Mouse (Mus musculus) lung, postnatal 14 days (tissue): ENCODE results near the gene Sirt2.

Source experiments
- DNase-seq: peaks from one replicate; pipeline ENCODE4 v3.0.0; 2021

The Sirt2 gene

GRCm38 (mm10) chr7:28817957-28818356 lies 51.4 kb downstream of the Sirt2 start:
- no peak for DNase-seq

DNA sequence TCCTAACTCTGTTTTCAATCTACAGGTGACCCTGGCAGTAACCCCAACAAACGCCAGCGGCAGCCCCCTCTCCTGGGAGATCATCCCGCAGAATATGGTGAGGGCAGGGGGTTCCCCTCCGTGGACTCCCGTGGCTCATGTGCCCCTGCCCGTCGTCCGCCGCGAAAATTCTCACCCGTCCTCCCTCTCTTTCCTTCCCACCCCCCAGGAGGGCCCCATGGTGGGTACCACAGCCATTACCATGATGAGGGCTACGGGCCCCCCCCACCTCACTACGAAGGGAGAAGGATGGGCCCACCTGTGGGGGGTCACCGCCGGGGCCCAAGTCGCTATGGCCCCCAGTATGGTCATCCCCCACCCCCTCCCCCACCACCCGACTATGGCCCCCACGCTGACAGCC lies 51.9 kb downstream of the Sirt2 start:
- no peak for DNase-seq

DNA sequence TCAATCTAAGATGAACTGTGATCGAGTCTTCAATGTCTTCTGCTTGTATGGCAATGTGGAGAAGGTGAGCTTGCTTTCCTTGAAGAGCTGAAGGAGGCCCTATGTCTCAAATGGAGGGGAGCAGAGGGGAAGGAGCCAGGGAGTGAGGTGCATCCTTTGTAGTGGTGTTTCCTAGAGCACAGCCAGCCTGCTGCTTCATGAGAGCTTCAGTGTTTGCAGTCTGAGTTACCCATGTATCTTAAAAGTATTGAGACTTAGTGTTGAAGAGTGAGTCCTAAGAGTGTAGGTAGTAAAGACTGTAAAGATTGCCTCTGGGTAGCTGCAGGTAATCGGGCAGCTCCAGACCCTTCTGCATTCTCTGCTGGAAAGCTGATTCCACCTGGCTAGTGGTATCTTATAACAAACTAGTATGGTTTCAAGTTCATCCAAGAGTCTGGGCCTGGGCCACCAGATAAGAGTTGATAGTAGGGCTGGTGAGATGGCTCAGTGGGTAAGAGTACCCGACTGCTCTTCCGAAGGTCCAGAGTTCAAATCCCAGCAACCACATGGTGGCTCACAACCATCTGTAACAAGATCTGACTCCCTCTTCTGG lies 52.4 kb downstream of the Sirt2 start:
- DNase-seq = no peak

GRCm38 (mm10) chr7:28819571-28819970 lies 53.0 kb downstream of the Sirt2 start:
- DNase-seq = no peak

- peak; percentile 73 for DNase-seq
Measured at GRCm38 (mm10) chr7:28820358-28821260, 54.1 kb downstream of the Sirt2 start.

GRCm38 (mm10) chr7:28821261-28821831 lies 54.8 kb downstream of the Sirt2 start:
- DNase-seq = no peak

DNA sequence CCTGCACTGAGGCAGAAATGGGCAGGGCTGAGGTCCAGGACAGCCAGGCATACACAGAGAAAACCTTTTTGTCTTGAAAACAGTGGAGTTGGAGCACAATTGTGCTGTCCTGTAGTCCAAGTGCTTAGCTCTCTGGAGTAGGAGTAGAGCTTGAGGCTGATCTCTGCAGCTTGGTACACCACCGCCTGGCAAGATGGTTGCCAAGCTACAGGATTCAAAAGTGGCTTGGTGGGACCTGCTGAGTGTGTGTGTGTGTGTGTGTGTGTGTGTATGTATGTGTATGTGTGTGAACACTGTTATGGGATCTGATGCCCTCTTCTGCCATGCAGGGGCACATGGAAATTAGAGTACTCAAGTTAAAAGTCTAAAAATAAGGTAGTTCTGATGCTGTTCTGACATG lies 56.0 kb downstream of the Sirt2 start:
- no peak for DNase-seq

- no peak for DNase-seq
Measured at GRCm38 (mm10) chr7:28822993-28823903, 56.7 kb downstream of the Sirt2 start.

DNA sequence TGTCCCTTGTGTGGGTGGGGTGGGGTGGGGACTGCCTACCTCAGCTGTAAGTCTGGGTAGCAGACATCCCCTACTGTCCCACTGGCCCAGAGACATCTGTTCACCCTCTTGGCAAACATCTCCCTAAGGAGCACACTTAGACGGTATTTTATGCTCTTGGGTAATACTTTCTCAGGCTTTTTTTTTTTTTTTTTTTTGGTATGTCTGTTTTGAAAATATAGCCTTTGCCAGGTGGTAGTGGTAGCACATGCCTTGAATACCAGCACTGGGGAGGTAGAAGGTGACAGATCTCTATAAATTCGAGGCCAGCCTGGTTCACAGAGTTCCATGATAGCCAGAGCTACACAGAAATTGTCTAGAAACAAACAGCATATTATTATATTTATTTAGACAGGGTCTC lies 57.4 kb downstream of the Sirt2 start:
- no peak for DNase-seq

DNA sequence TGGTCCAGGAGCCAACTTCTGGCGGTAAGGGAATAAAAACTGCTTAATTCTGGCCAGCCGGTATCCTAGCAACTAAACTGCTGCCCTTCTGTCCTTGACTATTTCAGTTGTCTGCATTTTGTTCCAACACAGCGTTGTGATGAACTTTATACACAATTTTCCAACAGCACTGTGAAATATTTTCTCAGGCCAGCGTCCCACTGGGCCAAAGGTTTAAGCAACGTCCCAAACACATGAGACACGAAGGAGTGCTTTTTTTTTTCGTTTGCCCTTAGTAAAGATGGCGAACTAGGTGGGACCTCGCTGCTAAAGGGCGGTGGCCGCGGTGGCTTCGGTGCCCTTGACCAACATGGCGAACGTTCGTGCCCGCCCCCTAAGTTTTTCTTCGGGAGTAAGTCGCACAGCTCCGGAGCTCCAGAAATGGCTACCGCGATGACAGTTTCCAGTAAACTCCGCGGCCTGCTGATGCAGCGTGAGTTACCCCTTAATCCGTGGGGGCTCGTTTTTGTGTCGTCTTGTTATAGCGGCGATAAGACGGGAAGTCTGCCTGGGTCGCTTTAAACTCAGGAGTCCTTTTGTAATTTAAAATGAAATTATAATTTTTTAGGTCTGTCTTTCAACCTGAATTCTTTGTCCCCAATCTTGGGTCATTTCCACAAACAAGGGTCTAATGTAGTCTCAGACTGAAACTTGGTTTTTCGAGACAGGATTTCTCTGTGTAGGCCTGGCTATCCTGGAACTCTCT lies 58.6 kb downstream of the Sirt2 start, which contains the start of gene Ech1:
Ech1 (plus strand) TSS at position 277 of the 745 bp plus-strand sequence.
- DNase-seq = peak; percentile 94

DNA sequence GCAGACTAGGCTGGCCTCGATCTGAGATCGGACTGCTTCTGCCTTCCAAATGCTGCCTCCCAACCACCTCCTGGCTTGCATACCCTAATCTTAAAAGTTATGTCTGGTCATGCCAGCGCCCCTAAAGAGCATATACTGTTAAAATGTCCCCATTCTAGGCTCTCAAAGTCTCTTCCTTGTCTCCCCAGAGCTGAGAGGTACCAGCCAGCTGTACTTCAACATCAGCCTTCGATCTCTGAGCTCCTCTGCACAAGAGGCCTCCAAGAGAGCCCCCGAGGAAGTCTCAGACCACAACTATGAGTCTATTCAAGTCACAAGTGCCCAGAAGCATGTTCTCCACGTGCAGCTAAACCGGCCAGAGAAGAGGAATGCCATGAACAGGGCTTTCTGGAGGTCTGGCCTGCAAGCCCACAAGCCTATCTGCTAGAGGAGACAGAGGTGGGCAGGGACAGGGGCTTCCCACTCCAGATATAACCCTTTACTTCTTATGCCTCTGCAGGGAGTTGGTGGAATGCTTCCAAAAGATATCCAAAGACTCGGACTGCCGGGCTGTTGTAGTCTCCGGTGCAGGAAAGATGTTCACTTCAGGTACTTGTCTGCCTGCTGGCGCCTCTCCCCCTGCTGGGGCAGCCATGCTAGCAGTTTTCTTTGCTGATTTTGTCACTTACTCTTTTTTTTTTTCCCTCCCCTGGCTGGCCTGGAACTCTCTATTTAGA lies 59.3 kb downstream of the Sirt2 start:
- DNase-seq = peak; percentile 34

- DNase-seq = no peak
Measured at GRCm38 (mm10) chr7:28826402-28826772, 59.9 kb downstream of the Sirt2 start.

- peak; percentile 63 for DNase-seq
Measured at GRCm38 (mm10) chr7:28827338-28827737, 60.8 kb downstream of the Sirt2 start.

GRCm38 (mm10) chr7:28829821-28830220 lies 63.3 kb downstream of the Sirt2 start:
- no peak for DNase-seq

GRCm38 (mm10) chr7:28830981-28831380 lies 64.4 kb downstream of the Sirt2 start:
- no peak for DNase-seq

DNA sequence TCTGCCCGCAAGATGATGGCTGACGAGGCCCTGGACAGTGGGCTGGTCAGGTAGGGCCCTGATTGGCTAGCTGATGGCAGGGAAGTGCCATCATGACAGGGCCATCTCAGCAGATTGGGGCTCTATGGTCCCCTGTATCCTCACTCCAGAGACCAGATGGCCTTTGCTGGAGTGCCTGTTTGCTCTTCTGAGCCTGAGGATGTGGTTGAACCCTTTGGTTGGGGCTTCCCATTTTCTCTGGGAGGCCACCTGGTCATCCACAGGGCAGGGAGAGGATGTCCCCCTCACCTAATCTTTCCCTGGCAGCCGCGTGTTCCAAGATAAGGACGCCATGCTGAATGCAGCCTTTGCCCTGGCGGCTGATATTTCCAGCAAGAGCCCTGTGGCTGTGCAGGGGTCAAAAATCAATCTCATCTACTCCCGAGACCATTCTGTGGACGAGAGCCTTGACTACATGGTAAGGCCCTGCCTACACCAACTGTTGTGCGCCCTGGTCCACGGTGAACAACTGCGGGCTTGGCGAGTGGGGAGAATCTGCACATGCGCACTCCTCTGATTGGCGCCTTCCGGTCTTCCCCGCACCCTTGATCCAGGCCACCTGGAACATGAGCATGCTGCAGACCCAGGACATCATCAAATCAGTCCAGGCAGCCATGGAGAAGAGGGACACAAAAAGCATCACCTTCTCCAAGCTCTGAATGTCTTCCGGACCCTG lies 65.0 kb downstream of the Sirt2 start:
- no peak for DNase-seq

DNA sequence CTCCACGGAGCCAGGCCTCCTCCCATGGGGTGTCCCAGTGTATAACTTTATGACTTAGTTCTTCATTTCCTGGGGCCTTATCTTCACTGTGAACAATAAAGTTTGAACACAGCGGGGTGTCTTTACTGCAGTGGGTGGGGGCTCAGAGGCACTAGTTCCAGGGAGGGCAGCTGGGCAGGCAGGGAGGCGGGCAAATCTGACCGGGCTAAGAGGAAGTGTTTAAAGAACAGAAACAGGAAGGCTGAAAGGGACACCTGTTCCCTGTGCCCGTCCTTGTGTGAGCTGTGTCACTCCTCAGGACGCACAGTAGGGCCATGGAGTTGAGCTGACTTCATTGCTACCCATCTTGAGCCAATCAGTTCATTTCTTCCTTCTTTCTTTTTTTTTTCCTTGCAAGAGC lies 65.6 kb downstream of the Sirt2 start:
- DNase-seq = no peak

GRCm38 (mm10) chr7:28833723-28834347 lies 67.3 kb downstream of the Sirt2 start, which contains the start of gene Lgals4:
Gene Lgals4 (plus strand): TSS chr7:28833854.
- no peak for DNase-seq

- DNase-seq = no peak
Measured at GRCm38 (mm10) chr7:28836936-28837335, 70.4 kb downstream of the Sirt2 start.
